Mouse (Mus musculus) effector memory CD4-positive, alpha-beta T cell, adult 7 months (primary cell): ENCODE results near the gene Zic4. TPM values are rescaled to one million over a fixed set of nuclear protein-coding genes. Genes with fewer than 3 reads are reported as not detected.

ENCODE experiments used
- polyA plus RNA-seq: library from polyadenylated mRNA; unstranded; fragments of 100-300 nt; shearing (Covaris generic); gene quantifications from one replicate; pipeline ENCODE4 v1.2.1, GENCODE M21; 2017

Gene Zic4
- 1.2 TPM for polyA plus RNA-seq

DNA sequence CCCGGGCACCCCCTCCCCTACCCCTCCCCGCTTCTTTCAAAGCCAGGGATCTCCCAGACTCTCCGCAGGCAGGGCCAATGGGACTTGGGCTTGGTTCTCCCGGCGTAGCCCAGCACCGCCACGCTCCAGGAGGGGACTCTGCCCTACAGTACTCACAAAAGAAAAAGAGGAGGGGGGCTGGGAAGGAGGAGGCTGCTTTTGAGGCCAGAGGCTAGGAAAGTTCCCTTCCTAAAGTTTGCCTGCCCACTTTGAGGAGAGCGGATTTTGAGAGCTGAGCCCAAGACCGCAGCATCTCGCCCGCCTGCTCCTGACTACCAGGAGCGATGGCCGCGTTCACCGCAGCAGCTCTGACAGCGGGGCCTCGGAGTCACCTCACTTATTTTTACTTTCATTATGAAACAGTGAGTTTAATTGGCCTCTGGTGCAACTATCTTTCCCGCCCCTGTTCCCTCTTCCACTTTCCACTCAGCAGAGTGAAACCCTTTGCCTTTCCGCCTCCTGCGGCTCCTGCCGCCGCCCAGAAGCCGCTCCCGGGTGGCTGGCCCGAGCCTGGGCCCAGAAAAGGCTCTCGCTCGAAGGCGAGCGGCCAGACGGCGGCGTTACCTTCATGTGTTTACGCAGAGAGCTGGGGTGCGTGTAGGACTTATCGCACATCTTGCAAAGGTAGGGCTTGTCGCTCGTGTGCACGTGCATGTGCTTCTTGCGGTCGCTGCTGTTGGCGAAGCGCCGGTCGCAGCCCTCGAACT lies at the start of gene Zic4:
Gene Zic4 (plus strand): TSS at position 558 of the 746 bp plus-strand sequence.

GRCm38 (mm10) chr9:91365664-91366063 lies 3.5 kb downstream of the Zic4 start, which contains the start of gene Zic1:
Zic1 (minus strand) TSS chr9:91365810.

Other genes starting within 250 kb of the Zic4 start
- gene Zic1, start 3.4 kb downstream of the Zic4 start, polyA plus RNA-seq, result 0.13 TPM